Mouse (Mus musculus) kidney, postnatal 0 days (tissue): ENCODE measurements at regions not wholly inside any gene's neighbourhood (a gene's known extent, or its start where the extent isn't known, plus 50 kb on each side); places are given as distances from the start of the nearest gene placed in this dataset.
A peak's percentile ranks its signal among the peaks of the same experiment; 100 is the strongest.

Experiments used
- ATAC-seq: fragments of 200-750 bp; cut with Nextera tagmentation; replicated peaks from 2 replicates; pipeline ENCODE4 v1.8.0; 2017; ENCODE audit warnings: low read depth, moderate number of reproducible peaks, moderate TSS enrichment, moderate library complexity; ENCODE audit not compliant: low FRiP score
- DNase-seq: peaks from one replicate; pipeline ENCODE4 v3.0.0-alpha.2; 2016; ENCODE audit warnings: low spot score
- H3K27ac ChIP-seq: fragments of 300-500 bp; sonication (generic); 2 replicates; pipeline ENCODE4 v1.5.1; 2014; ENCODE audit warnings: mild to moderate bottlenecking
- H3K27me3 ChIP-seq: fragments of 300-500 bp; sonication (generic); 2 replicates; pipeline ENCODE4 v1.6.1; 2014; ENCODE audit warnings: low read length, mixed read lengths; ENCODE audit not compliant: insufficient read depth
- H3K36me3 ChIP-seq: fragments of 300-500 bp; sonication (generic); 2 replicates; pipeline ENCODE4 v1.6.1; 2014; ENCODE audit warnings: low read length, mixed read lengths; ENCODE audit not compliant: insufficient read depth
- H3K4me1 ChIP-seq: fragments of 300-500 bp; sonication (generic); replicated peaks from 2 replicates; pipeline ENCODE4 v1.6.1; 2014; ENCODE audit warnings: antibody characterized with exemption, low read length, mixed read lengths; ENCODE audit not compliant: insufficient read depth
- H3K4me2 ChIP-seq: fragments of 300-500 bp; sonication (generic); 2 replicates; pipeline ENCODE4 v1.6.1; 2014; ENCODE audit warnings: mild to moderate bottlenecking, low read length, moderate library complexity, mixed read lengths
- H3K4me3 ChIP-seq: fragments of 300-500 bp; sonication (generic); replicated peaks from 2 replicates; pipeline ENCODE4 v1.5.1; 2014; ENCODE audit warnings: low read depth, low read length
- H3K9ac ChIP-seq: fragments of 300-500 bp; sonication (generic); 2 replicates; pipeline ENCODE4 v1.6.1; 2014; ENCODE audit warnings: low read depth, low read length
- H3K9me3 ChIP-seq: fragments of 300-500 bp; sonication (generic); replicated peaks from 2 replicates; pipeline ENCODE4 v1.6.1; 2016; ENCODE audit warnings: low read length, inconsistent platforms, mixed read lengths
- CTCF ChIP-seq: IDR thresholded peaks from 2 replicates; pipeline ENCODE4 v1.5.1; 2016; ENCODE audit warnings: antibody characterized with exemption, low read depth, mild to moderate bottlenecking, moderate library complexity
- WGBS: fragments of 180-500 bp; shearing (Covaris S2); extraction: QIAGEN DNeasy Blood & Tissue Kit; methylation state at CpG from one replicate; pipeline ENCODE4 v1.1.7; 2014; 5-methylcytosine and 5-hydroxymethylcytosine counted together

GRCm38 (mm10) chrX:130866506-130866905, 1117.0 kb downstream of the Diaph2 start:
- no peak for TF ChIP-seq CTCF
- Histone ChIP-seq H3K36me3 (no peaks in the 10 kb centered on the region), H3K27ac (no peak overlapping the region), H3K9ac (no peak overlapping the region), H3K4me1 (no peaks in the 10 kb centered on the region), H3K4me3 (no peak overlapping the region), H3K27me3 (no peaks in the 10 kb centered on the region), H3K4me2 (no peak overlapping the region), H3K9me3 (no peaks in the 10 kb centered on the region)
- DNase-seq (no peak), ATAC-seq (no peak)
- WGBS = 82% methylated on average over 1 of the region's 1 CpGs

GRCm38 (mm10) chrX:130874157-130874556, 1124.6 kb downstream of the Diaph2 start:
- Histone ChIP-seq H3K36me3 (no peaks in the 10 kb centered on the region), H3K4me2 (no peak overlapping the region), H3K4me3 (no peak overlapping the region), H3K27me3 (no peaks in the 10 kb centered on the region), H3K27ac (no peak overlapping the region), H3K9me3 (no peaks in the 10 kb centered on the region), H3K9ac (no peak overlapping the region), H3K4me1 (no peaks in the 10 kb centered on the region)
- WGBS = 56% methylated on average over 1 of the region's 1 CpGs
- TF ChIP-seq CTCF = no peak
- DNase-seq (no peak), ATAC-seq (no peak)

GRCm38 (mm10) chrX:130875289-130875688, 1125.7 kb downstream of the Diaph2 start:
- no peaks in the 10 kb centered on the region for H3K4me1 ChIP-seq
- H3K27ac ChIP-seq = no peak overlapping the region
- H3K9me3 ChIP-seq = no peaks in the 10 kb centered on the region
- ATAC-seq (no peak), DNase-seq (peak; percentile 34)
- H3K36me3 ChIP-seq = no peaks in the 10 kb centered on the region
- no peak for TF ChIP-seq CTCF
- no peak overlapping the region for H3K4me3 ChIP-seq
- H3K27me3 ChIP-seq = no peaks in the 10 kb centered on the region
- H3K9ac ChIP-seq = no peak overlapping the region
- 41% methylated on average over 3 of the region's 3 CpGs for WGBS
- H3K4me2 ChIP-seq = no peak overlapping the region

- DNase-seq (no peak), ATAC-seq (no peak)
- no peak overlapping the region for H3K27ac ChIP-seq
- no peak for TF ChIP-seq CTCF
- no peaks in the 10 kb centered on the region for H3K4me1 ChIP-seq
- no peak overlapping the region for H3K4me2 ChIP-seq
- no peaks in the 10 kb centered on the region for H3K27me3 ChIP-seq
- no peaks in the 10 kb centered on the region for H3K9me3 ChIP-seq
- 84% methylated on average over 4 of the region's 4 CpGs for WGBS
- H3K4me3 ChIP-seq = no peak overlapping the region
- no peaks in the 10 kb centered on the region for H3K36me3 ChIP-seq
- H3K9ac ChIP-seq = no peak overlapping the region
Measured at GRCm38 (mm10) chrX:130876120-130876519, 1126.6 kb downstream of the Diaph2 start.
